Mouse (Mus musculus): Measurements from ENCODE around the gene Asb14. TPM values are rescaled to one million over a fixed set of nuclear protein-coding genes. Genes with fewer than 3 reads are reported as not detected.
"Not testable (repeated sequence)": the region's sequence is repeated elsewhere in the genome, so short reads cannot be mapped to it uniquely, and the experiment has no call there.

The Asb14 gene
- polyA plus RNA-seq, 1 experiment from 2014 or later = 0.06 TPM

- H3K27me3 ChIP-seq (ENCODE audit: control insufficient read depth, insufficient read depth, low read depth, low read length) = no peaks in the 10 kb centered on the region
- H3K4me3 ChIP-seq (ENCODE audit: low read depth, low read length) = no peak overlapping the region
- H3K9me3 ChIP-seq (replicated peaks; ENCODE audit: control insufficient read depth, low read length) = no peaks in the 10 kb centered on the region
- no peaks in the 10 kb centered on the region for H3K4me1 ChIP-seq (ENCODE audit: control insufficient read depth, low read depth, low read length)
- WGBS (ENCODE audit: insufficient replicate concordance) = 48% methylated on average over 5 of the region's 5 CpGs
- no peak overlapping the region for H3K27ac ChIP-seq (ENCODE audit: low read length)
- ATAC-seq (ENCODE audit: low read depth) = no peak
- H3K36me3 ChIP-seq (ENCODE audit: control insufficient read depth, insufficient read depth) = no peaks in the 10 kb centered on the region
- no peak overlapping the region for H3K4me2 ChIP-seq (ENCODE audit: low read depth, low read length)
- H3K9ac ChIP-seq (ENCODE audit: low read depth, low read length) = no peak overlapping the region
Measured at GRCm38 (mm10) chr14:26881700-26882099, 12.7 kb upstream of the Asb14 start.

DNA sequence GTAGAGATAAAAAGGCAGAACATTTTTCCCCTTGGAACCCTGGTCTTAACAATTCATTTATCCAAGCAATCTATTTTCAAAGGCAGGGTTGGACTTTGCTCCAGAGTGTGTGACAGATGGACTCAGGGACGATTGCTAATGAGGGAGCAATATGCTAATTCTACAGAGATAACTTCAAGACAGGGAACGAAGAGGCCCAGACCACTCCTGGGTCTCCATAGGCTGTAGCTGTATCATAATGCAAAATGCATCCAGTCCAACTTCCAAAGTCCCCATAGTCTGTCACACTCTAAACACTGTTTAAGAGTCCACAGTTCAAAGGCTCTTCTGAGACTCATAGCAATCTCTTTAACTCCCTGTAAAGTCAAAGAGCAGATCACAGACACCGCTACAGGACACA lies 7.1 kb upstream of the Asb14 start:
- no peak overlapping the region for H3K27ac ChIP-seq (ENCODE audit: low read length)
- ATAC-seq (ENCODE audit: low read depth) = no peak
- no peaks in the 10 kb centered on the region for H3K9me3 ChIP-seq (replicated peaks; ENCODE audit: control insufficient read depth, low read length)
- 62% methylated on average over 3 of the region's 3 CpGs for WGBS (ENCODE audit: insufficient replicate concordance)
- H3K36me3 ChIP-seq (ENCODE audit: control insufficient read depth, insufficient read depth) = no peaks in the 10 kb centered on the region
- no peak overlapping the region for H3K9ac ChIP-seq (ENCODE audit: low read depth, low read length)
- no peak overlapping the region for H3K4me2 ChIP-seq (ENCODE audit: low read depth, low read length)
- no peak overlapping the region for H3K4me3 ChIP-seq (ENCODE audit: low read depth, low read length)
- no peaks in the 10 kb centered on the region for H3K27me3 ChIP-seq (ENCODE audit: control insufficient read depth, insufficient read depth, low read depth, low read length)
- no peaks in the 10 kb centered on the region for H3K4me1 ChIP-seq (ENCODE audit: control insufficient read depth, low read depth, low read length)

DNA sequence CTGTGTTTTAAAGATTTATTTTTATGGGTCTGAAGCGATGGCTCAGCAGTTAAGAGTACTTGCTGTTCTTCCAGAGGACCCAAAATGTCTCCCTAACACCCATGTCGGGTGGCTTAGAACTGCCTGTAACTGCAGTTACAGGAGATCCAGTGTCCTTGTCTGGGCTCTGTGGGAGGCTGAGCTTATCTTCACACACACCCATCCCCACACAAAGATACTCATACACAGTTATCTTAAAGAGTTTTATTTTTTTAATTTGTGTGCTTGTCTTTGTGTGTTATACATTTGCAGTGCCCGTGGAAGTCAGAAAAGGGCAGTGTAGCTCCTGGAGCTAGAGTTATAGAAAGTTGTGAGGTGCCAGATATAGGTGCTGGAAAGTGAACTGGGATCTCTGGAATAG lies 3.6 kb upstream of the Asb14 start:
- ATAC-seq (ENCODE audit: low read depth) = no peak
- Histone ChIP-seq H3K9me3 (replicated peaks; ENCODE audit: control insufficient read depth, low read length) (no peaks in the 10 kb centered on the region), H3K4me1 (ENCODE audit: control insufficient read depth, low read depth, low read length) (no peaks in the 10 kb centered on the region), H3K9ac (ENCODE audit: low read depth, low read length) (no peak overlapping the region), H3K4me2 (ENCODE audit: low read depth, low read length) (no peak overlapping the region), H3K27ac (ENCODE audit: low read length) (no peak overlapping the region), H3K27me3 (ENCODE audit: control insufficient read depth, insufficient read depth, low read depth, low read length) (no peaks in the 10 kb centered on the region), H3K36me3 (ENCODE audit: control insufficient read depth, insufficient read depth) (no peaks in the 10 kb centered on the region), H3K4me3 (ENCODE audit: low read depth, low read length) (no peak overlapping the region)
- 45% methylated on average over 3 of the region's 3 CpGs for WGBS (ENCODE audit: insufficient replicate concordance)

DNA sequence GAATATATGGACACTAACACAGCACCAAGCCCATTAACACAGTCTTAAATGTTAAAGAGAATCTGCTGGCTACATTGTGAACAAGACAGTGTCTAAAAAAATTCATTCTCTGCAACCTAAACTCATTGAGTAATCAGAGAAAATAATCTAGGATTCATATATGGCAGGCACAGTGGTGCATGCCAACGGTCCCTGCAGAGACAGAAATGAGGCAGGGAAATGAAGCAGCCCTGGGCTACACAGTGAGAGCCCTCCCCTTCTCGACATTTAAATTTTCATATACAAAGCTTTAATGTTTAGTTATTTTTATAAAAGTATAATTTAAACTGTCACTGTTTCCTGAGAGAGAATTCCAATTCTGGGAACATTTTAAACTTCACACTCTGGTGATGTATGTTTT lies 5.1 kb downstream of the Asb14 start:
- ATAC-seq (ENCODE audit: low read depth) = no peak
- Histone ChIP-seq H3K9me3 (replicated peaks; ENCODE audit: control insufficient read depth, low read length) (no peaks in the 10 kb centered on the region), H3K9ac (ENCODE audit: low read depth, low read length) (no peak overlapping the region), H3K4me3 (ENCODE audit: low read depth, low read length) (no peak overlapping the region), H3K36me3 (ENCODE audit: control insufficient read depth, insufficient read depth) (no peaks in the 10 kb centered on the region), H3K27ac (ENCODE audit: low read length) (no peak overlapping the region), H3K4me2 (ENCODE audit: low read depth, low read length) (no peak overlapping the region), H3K27me3 (ENCODE audit: control insufficient read depth, insufficient read depth, low read depth, low read length) (no peaks in the 10 kb centered on the region), H3K4me1 (ENCODE audit: control insufficient read depth, low read depth, low read length) (no peaks in the 10 kb centered on the region)
- WGBS (ENCODE audit: insufficient replicate concordance) = 62% methylated on average over 2 of the region's 2 CpGs

DNA sequence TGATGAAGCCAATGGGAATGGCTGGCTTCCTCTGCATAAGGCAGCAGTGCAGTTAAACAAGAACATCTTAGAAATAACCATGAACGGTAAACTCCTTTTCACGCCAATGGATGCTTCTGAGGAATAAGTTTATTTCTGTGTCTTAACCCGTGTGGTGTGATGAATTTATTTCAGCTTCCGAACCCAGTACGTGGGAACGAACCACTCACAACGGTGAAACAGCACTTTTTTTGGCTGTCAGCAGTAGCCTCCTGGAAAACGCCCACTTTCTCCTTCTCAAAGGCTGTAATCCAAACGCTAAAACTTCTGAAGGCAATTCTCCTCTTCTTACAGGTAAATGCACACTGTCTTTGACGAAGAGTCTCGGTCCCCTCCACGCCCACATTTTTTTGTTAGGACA lies 6.5 kb downstream of the Asb14 start:
- no peak overlapping the region for H3K4me2 ChIP-seq (ENCODE audit: low read depth, low read length)
- no peak for ATAC-seq (ENCODE audit: low read depth)
- H3K36me3 ChIP-seq (ENCODE audit: control insufficient read depth, insufficient read depth) = no peaks in the 10 kb centered on the region
- H3K27me3 ChIP-seq (ENCODE audit: control insufficient read depth, insufficient read depth, low read depth, low read length) = no peaks in the 10 kb centered on the region
- WGBS (ENCODE audit: insufficient replicate concordance) = 65% methylated on average over 12 of the region's 12 CpGs
- H3K9me3 ChIP-seq (replicated peaks; ENCODE audit: control insufficient read depth, low read length) = no peaks in the 10 kb centered on the region
- H3K9ac ChIP-seq (ENCODE audit: low read depth, low read length) = no peak overlapping the region
- no peak overlapping the region for H3K4me3 ChIP-seq (ENCODE audit: low read depth, low read length)
- no peak overlapping the region for H3K27ac ChIP-seq (ENCODE audit: low read length)
- no peaks in the 10 kb centered on the region for H3K4me1 ChIP-seq (ENCODE audit: control insufficient read depth, low read depth, low read length)

- no peaks in the 10 kb centered on the region for H3K27me3 ChIP-seq (ENCODE audit: control insufficient read depth, insufficient read depth, low read depth, low read length)
- H3K36me3 ChIP-seq (ENCODE audit: control insufficient read depth, insufficient read depth) = no peaks in the 10 kb centered on the region
- H3K27ac ChIP-seq (ENCODE audit: low read length) = no peak overlapping the region
- H3K9ac ChIP-seq (ENCODE audit: low read depth, low read length) = no peak overlapping the region
- WGBS (ENCODE audit: insufficient replicate concordance) = 63% methylated on average over 4 of the region's 4 CpGs
- H3K4me1 ChIP-seq (ENCODE audit: control insufficient read depth, low read depth, low read length) = no peaks in the 10 kb centered on the region
- H3K4me3 ChIP-seq (ENCODE audit: low read depth, low read length) = no peak overlapping the region
- ATAC-seq (ENCODE audit: low read depth) = no peak
- H3K9me3 ChIP-seq (replicated peaks; ENCODE audit: control insufficient read depth, low read length) = no peaks in the 10 kb centered on the region
- no peak overlapping the region for H3K4me2 ChIP-seq (ENCODE audit: low read depth, low read length)
Measured at GRCm38 (mm10) chr14:26907401-26907800, 13.0 kb downstream of the Asb14 start.

- ATAC-seq (ENCODE audit: low read depth); H3K27ac ChIP-seq (ENCODE audit: low read length); H3K4me1 ChIP-seq (ENCODE audit: control insufficient read depth, low read depth, low read length); H3K9me3 ChIP-seq (replicated peaks; ENCODE audit: control insufficient read depth, low read length); H3K9ac ChIP-seq (ENCODE audit: low read depth, low read length); H3K36me3 ChIP-seq (ENCODE audit: control insufficient read depth, insufficient read depth); H3K4me3 ChIP-seq (ENCODE audit: low read depth, low read length); H3K4me2 ChIP-seq (ENCODE audit: low read depth, low read length); H3K27me3 ChIP-seq (ENCODE audit: control insufficient read depth, insufficient read depth, low read depth, low read length): not testable (repeated sequence)
- WGBS (ENCODE audit: insufficient replicate concordance) = 58% methylated on average over 9 of the region's 9 CpGs
Measured at GRCm38 (mm10) chr14:26910461-26910860, 16.1 kb downstream of the Asb14 start.

GRCm38 (mm10) chr14:26911201-26911600 lies 16.8 kb downstream of the Asb14 start:
- Histone ChIP-seq H3K4me1 (ENCODE audit: control insufficient read depth, low read depth, low read length) (no peaks in the 10 kb centered on the region), H3K27ac (ENCODE audit: low read length) (no peak overlapping the region), H3K36me3 (ENCODE audit: control insufficient read depth, insufficient read depth) (no peaks in the 10 kb centered on the region), H3K9ac (ENCODE audit: low read depth, low read length) (no peak overlapping the region), H3K4me3 (ENCODE audit: low read depth, low read length) (no peak overlapping the region), H3K27me3 (ENCODE audit: control insufficient read depth, insufficient read depth, low read depth, low read length) (no peaks in the 10 kb centered on the region), H3K4me2 (ENCODE audit: low read depth, low read length) (no peak overlapping the region), H3K9me3 (replicated peaks; ENCODE audit: control insufficient read depth, low read length) (no peaks in the 10 kb centered on the region)
- no peak for ATAC-seq (ENCODE audit: low read depth)
- WGBS (ENCODE audit: insufficient replicate concordance) = 49% methylated on average over 6 of the region's 6 CpGs

GRCm38 (mm10) chr14:26911826-26912225 lies 17.5 kb downstream of the Asb14 start:
- 80% methylated on average over 13 of the region's 13 CpGs for WGBS (ENCODE audit: insufficient replicate concordance)
- H3K4me1 ChIP-seq (ENCODE audit: control insufficient read depth, low read depth, low read length) = no peaks in the 10 kb centered on the region
- no peak overlapping the region for H3K4me2 ChIP-seq (ENCODE audit: low read depth, low read length)
- H3K27me3 ChIP-seq (ENCODE audit: control insufficient read depth, insufficient read depth, low read depth, low read length) = no peaks in the 10 kb centered on the region
- no peak overlapping the region for H3K9ac ChIP-seq (ENCODE audit: low read depth, low read length)
- ATAC-seq (ENCODE audit: low read depth) = no peak
- no peak overlapping the region for H3K4me3 ChIP-seq (ENCODE audit: low read depth, low read length)
- no peak overlapping the region for H3K27ac ChIP-seq (ENCODE audit: low read length)
- no peaks in the 10 kb centered on the region for H3K9me3 ChIP-seq (replicated peaks; ENCODE audit: control insufficient read depth, low read length)
- H3K36me3 ChIP-seq (ENCODE audit: control insufficient read depth, insufficient read depth) = no peaks in the 10 kb centered on the region
